Mouse (Mus musculus): ENCODE results near the gene Isg20. TPM values are rescaled to one million over a fixed set of nuclear protein-coding genes. Genes with fewer than 3 reads are reported as not detected.

Gene Isg20
- polyA plus RNA-seq, 1 experiment from 2014 or later: 0.49 TPM

GRCm38 (mm10) chr7:78882469-78882837 lies 30.8 kb upstream of the Isg20 start:
- H3K27ac ChIP-seq (ENCODE audit: low read depth, low read length): no peak overlapping the region
- ATAC-seq (ENCODE audit: insufficient read depth, low FRiP score, low TSS enrichment): peak; percentile 67

GRCm38 (mm10) chr7:78883016-78883725 lies 30.1 kb upstream of the Isg20 start:
- H3K4me2 ChIP-seq (ENCODE audit: low read depth): peak overlapping the region; percentile 78
- peaks cover 32% of the 10 kb centered on the region for H3K4me1 ChIP-seq (ENCODE audit: control insufficient read depth, insufficient read depth, low read length)
- H3K9me3 ChIP-seq (ENCODE audit: control insufficient read depth, low read length): no peaks in the 10 kb centered on the region
- no peak for ATAC-seq (ENCODE audit: insufficient read depth, low FRiP score, low TSS enrichment)
- peak overlapping the region; percentile 45; the same call in 1 of the 2 replicates for H3K27ac ChIP-seq (ENCODE audit: low read depth, low read length)
- H3K36me3 ChIP-seq (ENCODE audit: control insufficient read depth, insufficient read depth, low read length): no peaks in the 10 kb centered on the region
- peak overlapping the region; percentile 46 for H3K4me3 ChIP-seq (ENCODE audit: low read depth, low read length)
- H3K27me3 ChIP-seq (ENCODE audit: control insufficient read depth, insufficient read depth, low read length): 0 out of 2 replicates have a peak, but pooled peaks cover 6% of the 10 kb centered on the region
- WGBS: 2% methylated on average over 34 of the region's 34 CpGs
- peak; percentile 47 for DNase-seq (ENCODE audit: low spot score)
- peak overlapping the region; percentile 51 for H3K9ac ChIP-seq (ENCODE audit: low read length)

More at GRCm38 (mm10) chr7:78882469-78882837, 30.8 kb upstream of the Isg20 start:
- peaks cover 31% of the 10 kb centered on the region for H3K4me1 ChIP-seq (ENCODE audit: control insufficient read depth, insufficient read depth, low read length)
- no peaks in the 10 kb centered on the region for H3K9me3 ChIP-seq (ENCODE audit: control insufficient read depth, low read length)
- no peaks in the 10 kb centered on the region for H3K36me3 ChIP-seq (ENCODE audit: control insufficient read depth, insufficient read depth, low read length)
- DNase-seq (ENCODE audit: low spot score): peak; percentile 81
- 1% methylated on average over 23 of the region's 23 CpGs for WGBS
- H3K27me3 ChIP-seq (ENCODE audit: control insufficient read depth, insufficient read depth, low read length): 0 out of 2 replicates have a peak, but pooled peaks cover 6% of the 10 kb centered on the region
- H3K4me2 ChIP-seq (ENCODE audit: low read depth): peak overlapping the region; percentile 78
- H3K4me3 ChIP-seq (ENCODE audit: low read depth, low read length): peak overlapping the region; percentile 46
- peak overlapping the region; percentile 51 for H3K9ac ChIP-seq (ENCODE audit: low read length)

DNA sequence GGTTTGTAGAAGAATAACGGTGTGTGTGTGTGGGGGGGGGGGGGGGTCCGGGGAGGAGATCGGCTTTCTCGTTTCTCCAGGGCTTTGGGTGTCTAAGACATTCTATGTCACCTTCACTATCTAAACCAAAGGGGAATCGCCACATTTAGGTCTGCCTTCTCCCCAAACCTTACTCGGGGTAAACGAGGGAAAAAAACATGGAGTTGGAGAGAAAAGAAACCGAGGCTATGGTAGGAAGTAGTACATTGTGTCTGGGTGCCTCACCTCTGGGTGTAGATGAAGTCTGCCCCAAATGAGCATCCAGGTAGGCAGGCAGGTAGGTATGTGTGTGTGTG lies 29.5 kb upstream of the Isg20 start:
- DNase-seq (ENCODE audit: low spot score) (no peak), ATAC-seq (ENCODE audit: insufficient read depth, low FRiP score, low TSS enrichment) (no peak)
- peaks cover 32% of the 10 kb centered on the region for H3K4me1 ChIP-seq (ENCODE audit: control insufficient read depth, insufficient read depth, low read length)
- 0 out of 2 replicates have a peak, but pooled peaks cover 6% of the 10 kb centered on the region for H3K27me3 ChIP-seq (ENCODE audit: control insufficient read depth, insufficient read depth, low read length)
- 19% methylated on average over 8 of the region's 8 CpGs for WGBS
- no peaks in the 10 kb centered on the region for H3K9me3 ChIP-seq (ENCODE audit: control insufficient read depth, low read length)
- H3K36me3 ChIP-seq (ENCODE audit: control insufficient read depth, insufficient read depth, low read length): no peaks in the 10 kb centered on the region
- H3K4me2 ChIP-seq (ENCODE audit: low read depth): peak overlapping the region; percentile 78
- H3K4me3 ChIP-seq (ENCODE audit: low read depth, low read length): peak overlapping the region; percentile 46
- peak overlapping the region; percentile 51 for H3K9ac ChIP-seq (ENCODE audit: low read length)
- 0 out of 2 replicates have a peak overlapping the region, but pooled peaks have one; percentile 45 for H3K27ac ChIP-seq (ENCODE audit: low read depth, low read length)

- H3K27me3 ChIP-seq (ENCODE audit: control insufficient read depth, insufficient read depth, low read length): 0 out of 2 replicates have a peak, but pooled peaks cover 6% of the 10 kb centered on the region
- H3K9ac ChIP-seq (ENCODE audit: low read length): no peak overlapping the region
Observed at GRCm38 (mm10) chr7:78884139-78884538, 29.1 kb upstream of the Isg20 start.

GRCm38 (mm10) chr7:78885404-78885803 lies 27.8 kb upstream of the Isg20 start:
- Histone ChIP-seq H3K27ac (ENCODE audit: low read depth, low read length) (no peak overlapping the region), H3K27me3 (ENCODE audit: control insufficient read depth, insufficient read depth, low read length) (0 out of 2 replicates have a peak, but pooled peaks cover 6% of the 10 kb centered on the region), H3K4me1 (ENCODE audit: control insufficient read depth, insufficient read depth, low read length) (peaks cover 32% of the 10 kb centered on the region), H3K4me2 (ENCODE audit: low read depth) (no peak overlapping the region), H3K9me3 (ENCODE audit: control insufficient read depth, low read length) (no peaks in the 10 kb centered on the region), H3K9ac (ENCODE audit: low read length) (no peak overlapping the region), H3K36me3 (ENCODE audit: control insufficient read depth, insufficient read depth, low read length) (no peaks in the 10 kb centered on the region), H3K4me3 (ENCODE audit: low read depth, low read length) (no peak overlapping the region)
- no peak for DNase-seq (ENCODE audit: low spot score)
- no peak for ATAC-seq (ENCODE audit: insufficient read depth, low FRiP score, low TSS enrichment)
- 63% methylated on average over 5 of the region's 5 CpGs for WGBS

More at GRCm38 (mm10) chr7:78884139-78884538, 29.1 kb upstream of the Isg20 start:
- no peak overlapping the region; the same call in 1 of the 2 replicates for H3K4me3 ChIP-seq (ENCODE audit: low read depth, low read length)
- ATAC-seq (ENCODE audit: insufficient read depth, low FRiP score, low TSS enrichment) (peak; percentile 56; the same call in 1 of the 2 replicates), DNase-seq (ENCODE audit: low spot score) (peak; percentile 77)
- peaks cover 32% of the 10 kb centered on the region for H3K4me1 ChIP-seq (ENCODE audit: control insufficient read depth, insufficient read depth, low read length)
- no peaks in the 10 kb centered on the region for H3K9me3 ChIP-seq (ENCODE audit: control insufficient read depth, low read length)
- no peak overlapping the region for H3K27ac ChIP-seq (ENCODE audit: low read depth, low read length)
- 10% methylated on average over 6 of the region's 6 CpGs for WGBS
- H3K36me3 ChIP-seq (ENCODE audit: control insufficient read depth, insufficient read depth, low read length): no peaks in the 10 kb centered on the region
- peak overlapping the region; percentile 12; the same call in 1 of the 2 replicates for H3K4me2 ChIP-seq (ENCODE audit: low read depth)

DNA sequence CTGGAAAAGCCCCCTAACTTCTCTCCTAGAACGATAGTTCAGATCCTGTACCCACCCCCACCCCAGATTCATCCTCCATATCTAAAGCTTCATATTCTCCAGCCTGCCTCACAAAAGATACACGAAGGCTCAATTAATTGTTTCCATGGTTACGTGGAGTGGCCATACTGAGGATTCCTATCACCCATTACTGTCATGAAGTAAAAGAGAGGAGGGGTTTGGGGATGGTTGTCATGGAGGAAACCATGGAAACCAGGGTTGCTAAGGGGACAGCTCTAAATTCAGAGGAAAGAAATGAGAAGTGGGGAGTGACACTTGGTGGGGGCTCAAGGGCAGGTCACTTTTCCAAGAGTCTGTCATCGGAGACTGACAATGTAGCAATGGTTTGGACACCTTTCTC lies 26.7 kb upstream of the Isg20 start:
- Histone ChIP-seq H3K4me3 (ENCODE audit: low read depth, low read length) (no peak overlapping the region), H3K4me2 (ENCODE audit: low read depth) (peak overlapping the region; percentile 31), H3K9me3 (ENCODE audit: control insufficient read depth, low read length) (no peaks in the 10 kb centered on the region), H3K4me1 (ENCODE audit: control insufficient read depth, insufficient read depth, low read length) (peaks cover 28% of the 10 kb centered on the region), H3K9ac (ENCODE audit: low read length) (no peak overlapping the region), H3K36me3 (ENCODE audit: control insufficient read depth, insufficient read depth, low read length) (no peaks in the 10 kb centered on the region), H3K27ac (ENCODE audit: low read depth, low read length) (0 out of 2 replicates have a peak overlapping the region, but pooled peaks have one; percentile 60), H3K27me3 (ENCODE audit: control insufficient read depth, insufficient read depth, low read length) (0 out of 2 replicates have a peak, but pooled peaks cover 6% of the 10 kb centered on the region)
- 47% methylated on average over 4 of the region's 4 CpGs for WGBS
- DNase-seq (ENCODE audit: low spot score): peak; percentile 32
- peak; percentile 28 for ATAC-seq (ENCODE audit: insufficient read depth, low FRiP score, low TSS enrichment)

GRCm38 (mm10) chr7:78887431-78887842 lies 25.8 kb upstream of the Isg20 start:
- H3K4me1 ChIP-seq (ENCODE audit: control insufficient read depth, insufficient read depth, low read length): peaks cover 26% of the 10 kb centered on the region
- 0 out of 2 replicates have a peak, but pooled peaks cover 4% of the 10 kb centered on the region for H3K27me3 ChIP-seq (ENCODE audit: control insufficient read depth, insufficient read depth, low read length)
- no peak overlapping the region for H3K4me3 ChIP-seq (ENCODE audit: low read depth, low read length)
- 0 out of 2 replicates have a peak, but pooled peaks have one; percentile 3 for ATAC-seq (ENCODE audit: insufficient read depth, low FRiP score, low TSS enrichment)
- 21% methylated on average over 9 of the region's 9 CpGs for WGBS
- no peak overlapping the region for H3K9ac ChIP-seq (ENCODE audit: low read length)
- no peaks in the 10 kb centered on the region for H3K36me3 ChIP-seq (ENCODE audit: control insufficient read depth, insufficient read depth, low read length)
- no peaks in the 10 kb centered on the region for H3K9me3 ChIP-seq (ENCODE audit: control insufficient read depth, low read length)
- H3K4me2 ChIP-seq (ENCODE audit: low read depth): peak overlapping the region; percentile 13; the same call in 1 of the 2 replicates
- H3K27ac ChIP-seq (ENCODE audit: low read depth, low read length): peak overlapping the region; percentile 60; the same call in 1 of the 2 replicates
- DNase-seq (ENCODE audit: low spot score): no peak

- Histone ChIP-seq H3K4me2 (ENCODE audit: low read depth) (no peak overlapping the region), H3K4me1 (ENCODE audit: control insufficient read depth, insufficient read depth, low read length) (peaks cover 15% of the 10 kb centered on the region), H3K27me3 (ENCODE audit: control insufficient read depth, insufficient read depth, low read length) (no peaks in the 10 kb centered on the region), H3K9me3 (ENCODE audit: control insufficient read depth, low read length) (no peaks in the 10 kb centered on the region), H3K27ac (ENCODE audit: low read depth, low read length) (no peak overlapping the region), H3K4me3 (ENCODE audit: low read depth, low read length) (no peak overlapping the region), H3K9ac (ENCODE audit: low read length) (no peak overlapping the region), H3K36me3 (ENCODE audit: control insufficient read depth, insufficient read depth, low read length) (no peaks in the 10 kb centered on the region)
- ATAC-seq (ENCODE audit: insufficient read depth, low FRiP score, low TSS enrichment) (no peak), DNase-seq (ENCODE audit: low spot score) (peak; percentile 90)
- 3% methylated on average over 16 of the region's 16 CpGs for WGBS
Observed at GRCm38 (mm10) chr7:78890641-78891040, 22.6 kb upstream of the Isg20 start.
